Mouse (Mus musculus) forebrain, embryonic 12.5 days (tissue): ENCODE data around the gene Myh8. TPM values are rescaled to one million over a fixed set of nuclear protein-coding genes. Genes with fewer than 3 reads are reported as not detected.

Experiments
- ATAC-seq: fragments of 200-750 bp; cut with Nextera tagmentation; 2 replicates; pipeline ENCODE4 v1.8.0; 2017; ENCODE audit warnings: moderate TSS enrichment; ENCODE audit not compliant: low FRiP score
- H3K27ac ChIP-seq: fragments of 300-500 bp; sonication (generic); 2 replicates; pipeline ENCODE4 v1.5.1; 2016; ENCODE audit warnings: mild to moderate bottlenecking
- H3K27me3 ChIP-seq: fragments of 300-500 bp; sonication (generic); 2 replicates; pipeline ENCODE4 v1.6.1; 2016; ENCODE audit warnings: mild to moderate bottlenecking
- H3K36me3 ChIP-seq: fragments of 300-500 bp; sonication (generic); replicated peaks from 2 replicates; pipeline ENCODE4 v1.6.1; 2016; ENCODE audit warnings: mild to moderate bottlenecking
- H3K4me1 ChIP-seq: fragments of 300-500 bp; sonication (generic); 2 replicates; pipeline ENCODE4 v1.6.1; 2016
- H3K4me2 ChIP-seq: fragments of 300-500 bp; sonication (generic); 2 replicates; pipeline ENCODE4 v1.6.1; 2016; ENCODE audit warnings: mild to moderate bottlenecking, moderate library complexity
- H3K4me3 ChIP-seq: fragments of 300-500 bp; sonication (generic); replicated peaks from 2 replicates; pipeline ENCODE4 v1.5.1; 2016; ENCODE audit warnings: mild to moderate bottlenecking
- H3K9ac ChIP-seq: fragments of 300-500 bp; sonication (generic); 2 replicates; pipeline ENCODE4 v1.6.1; 2016; ENCODE audit warnings: mild to moderate bottlenecking
- H3K9me3 ChIP-seq: fragments of 300-500 bp; sonication (generic); 2 replicates; pipeline ENCODE4 v1.6.1; 2016
- WGBS: fragments of 180-500 bp; shearing (Covaris S2); methylation state at CpG from one replicate; pipeline ENCODE4 v1.1.7; 2016; 5-methylcytosine and 5-hydroxymethylcytosine counted together
- polyA plus RNA-seq: library from polyadenylated mRNA; unstranded; fragments of >200 nt; fragmentation: Nextera tagmentation; extraction: Ambion mirVana; gene quantifications from 2 replicates; pipeline ENCODE4 v1.2.1, GENCODE M21; 2016

The Myh8 gene
- polyA plus RNA-seq, 1 experiment from 2014 or later, result 0.28 TPM

DNA sequence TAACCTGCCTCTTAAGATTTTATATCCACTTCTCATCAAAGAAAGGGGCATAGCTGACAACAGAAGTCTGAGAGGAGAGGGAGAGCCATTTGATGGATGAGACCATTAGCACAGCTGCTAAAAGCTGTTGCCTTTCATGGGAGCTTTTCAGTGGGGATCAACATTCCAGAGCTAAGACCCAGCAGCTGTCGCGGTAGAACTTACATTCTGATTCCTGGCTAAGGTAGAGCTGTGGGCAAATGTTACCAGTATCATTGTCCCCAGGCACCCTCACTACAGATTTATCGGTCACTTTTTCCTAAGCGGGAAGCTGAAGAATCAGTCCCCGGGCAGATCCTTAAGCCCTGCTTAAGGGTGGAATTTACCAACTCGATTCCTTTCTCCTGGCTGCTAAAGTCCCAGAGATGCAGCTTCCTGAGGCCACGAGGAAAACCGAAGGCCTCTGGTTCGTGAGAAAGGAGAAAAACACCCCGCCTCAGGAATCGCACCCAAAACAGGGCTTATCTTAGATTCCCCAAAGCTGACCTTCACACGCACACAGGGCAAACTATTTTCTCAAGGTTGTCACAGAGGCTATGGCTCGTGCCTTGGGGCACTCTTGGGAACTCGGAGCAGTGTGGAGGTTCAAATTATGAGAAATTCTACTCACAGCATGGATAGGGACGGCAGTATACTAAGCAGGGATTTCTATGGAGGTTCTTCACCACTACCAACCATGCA is 37.0 kb downstream of the Myh8 start:
- Histone ChIP-seq H3K4me3 (no peak overlapping the region), H3K27me3 (no peaks in the 10 kb centered on the region), H3K4me2 (no peak overlapping the region), H3K27ac (no peak overlapping the region), H3K9ac (no peak overlapping the region), H3K36me3 (no peaks in the 10 kb centered on the region), H3K9me3 (no peaks in the 10 kb centered on the region), H3K4me1 (no peaks in the 10 kb centered on the region)
- no peak for ATAC-seq
- WGBS, result 52% methylated on average over 15 of the region's 15 CpGs

DNA sequence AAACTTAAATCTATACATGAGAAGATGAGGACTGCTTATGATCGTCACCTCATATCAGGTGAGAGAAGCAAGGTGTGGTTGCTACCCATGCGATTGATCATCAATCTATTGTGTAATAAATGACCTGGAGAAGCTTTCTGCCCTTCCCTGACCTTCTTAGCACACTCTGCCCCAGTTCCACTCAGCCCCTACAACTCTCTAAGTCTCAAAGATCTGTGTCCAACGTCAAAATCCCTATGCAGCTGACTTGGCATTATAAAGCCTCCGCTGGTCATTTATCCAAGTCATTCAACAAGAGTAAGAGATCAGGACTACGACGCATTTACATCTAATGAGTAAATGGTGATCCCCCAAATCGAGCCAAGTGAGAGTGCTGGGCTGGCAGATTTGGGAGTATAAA is 44.4 kb downstream of the Myh8 start, which contains the start of gene Myh13:
Myh13 (plus strand) TSS at position 301 of the 400 bp plus-strand sequence.
- ATAC-seq, result no peak
- 87% methylated on average over 7 of the region's 7 CpGs for WGBS

DNA sequence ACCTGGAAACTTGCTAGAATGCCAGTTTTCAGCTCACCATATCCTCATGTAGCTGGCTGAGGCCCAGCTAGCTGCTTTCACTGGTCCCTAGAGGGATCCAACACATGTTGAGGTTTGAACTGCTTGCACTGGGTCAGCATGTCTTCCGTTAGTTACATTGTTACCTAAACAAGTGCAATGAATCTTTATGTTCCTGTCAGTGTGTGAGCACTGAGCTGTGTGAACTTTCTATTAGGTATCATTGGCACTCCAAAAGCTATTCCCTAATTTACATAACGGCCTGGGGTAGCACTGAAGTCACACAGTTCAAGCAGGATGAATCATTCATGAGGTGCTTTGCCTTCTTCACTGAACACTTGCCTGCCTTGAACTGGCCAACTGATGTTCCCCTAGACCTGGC is 49.6 kb downstream of the Myh8 start:
- H3K36me3 ChIP-seq, result no peaks in the 10 kb centered on the region
- H3K27me3 ChIP-seq, result no peaks in the 10 kb centered on the region
- no peaks in the 10 kb centered on the region for H3K9me3 ChIP-seq
- H3K9ac ChIP-seq, result no peak overlapping the region
- no peak overlapping the region for H3K27ac ChIP-seq
- no peak for ATAC-seq
- 61% methylated on average over 2 of the region's 2 CpGs for WGBS
- H3K4me3 ChIP-seq, result no peak overlapping the region
- H3K4me2 ChIP-seq, result no peak overlapping the region
- no peaks in the 10 kb centered on the region for H3K4me1 ChIP-seq

More for the DNA sequence above, 44.4 kb downstream of the Myh8 start, which contains the start of gene Myh13:
- no peak within 1 kb of the TSS for H3K9ac ChIP-seq
- no peaks in the 10 kb centered on the region for H3K27me3 ChIP-seq
- no peaks in the 10 kb centered on the region for H3K4me1 ChIP-seq
- H3K4me2 ChIP-seq, result no peak within 1 kb of the TSS
- no peaks in the 10 kb centered on the region for H3K36me3 ChIP-seq
- no peak within 1 kb of the TSS for H3K27ac ChIP-seq
- H3K9me3 ChIP-seq, result no peaks in the 10 kb centered on the region
- no peak within 1 kb of the TSS for H3K4me3 ChIP-seq

GRCm38 (mm10) chr11:67344556-67344955 is 67.6 kb downstream of the Myh8 start:
- WGBS, result 63% methylated on average over 3 of the region's 3 CpGs
- H3K27ac ChIP-seq, result no peak overlapping the region
- no peaks in the 10 kb centered on the region for H3K9me3 ChIP-seq
- no peak for ATAC-seq
- H3K27me3 ChIP-seq, result peaks cover 3% of the 10 kb centered on the region; the same call in 1 of the 2 replicates
- no peak overlapping the region for H3K4me2 ChIP-seq
- no peak overlapping the region for H3K9ac ChIP-seq
- H3K4me3 ChIP-seq, result no peak overlapping the region
- 0 out of 2 replicates have a peak, but pooled peaks cover 2% of the 10 kb centered on the region for H3K4me1 ChIP-seq
- H3K36me3 ChIP-seq, result no peaks in the 10 kb centered on the region

GRCm38 (mm10) chr11:67345186-67345855 is 68.4 kb downstream of the Myh8 start:
- Histone ChIP-seq H3K27ac (no peak overlapping the region), H3K4me2 (no peak overlapping the region), H3K27me3 (peaks cover 10% of the 10 kb centered on the region; the same call in 1 of the 2 replicates), H3K4me1 (0 out of 2 replicates have a peak, but pooled peaks cover 2% of the 10 kb centered on the region), H3K9ac (no peak overlapping the region), H3K4me3 (no peak overlapping the region), H3K36me3 (no peaks in the 10 kb centered on the region), H3K9me3 (no peaks in the 10 kb centered on the region)
- no peak for ATAC-seq
- 73% methylated on average over 2 of the region's 2 CpGs for WGBS

- Histone ChIP-seq H3K27me3 (peaks cover 10% of the 10 kb centered on the region; the same call in 1 of the 2 replicates), H3K36me3 (no peaks in the 10 kb centered on the region), H3K27ac (no peak overlapping the region), H3K9ac (no peak overlapping the region), H3K9me3 (no peaks in the 10 kb centered on the region), H3K4me2 (no peak overlapping the region), H3K4me1 (0 out of 2 replicates have a peak, but pooled peaks cover 2% of the 10 kb centered on the region), H3K4me3 (no peak overlapping the region)
- ATAC-seq, result no peak
Observed at GRCm38 (mm10) chr11:67345856-67346236, 68.9 kb downstream of the Myh8 start.

GRCm38 (mm10) chr11:67350153-67350768 is 73.3 kb downstream of the Myh8 start:
- Histone ChIP-seq H3K36me3 (no peaks in the 10 kb centered on the region), H3K4me1 (0 out of 2 replicates have a peak, but pooled peaks cover 2% of the 10 kb centered on the region), H3K27ac (no peak overlapping the region), H3K27me3 (peaks cover 10% of the 10 kb centered on the region; the same call in 1 of the 2 replicates), H3K9ac (no peak overlapping the region), H3K4me2 (no peak overlapping the region), H3K9me3 (no peaks in the 10 kb centered on the region), H3K4me3 (no peak overlapping the region)
- WGBS, result 60% methylated on average over 14 of the region's 14 CpGs
- ATAC-seq, result peak; percentile 55; the same call in 1 of the 2 replicates

DNA sequence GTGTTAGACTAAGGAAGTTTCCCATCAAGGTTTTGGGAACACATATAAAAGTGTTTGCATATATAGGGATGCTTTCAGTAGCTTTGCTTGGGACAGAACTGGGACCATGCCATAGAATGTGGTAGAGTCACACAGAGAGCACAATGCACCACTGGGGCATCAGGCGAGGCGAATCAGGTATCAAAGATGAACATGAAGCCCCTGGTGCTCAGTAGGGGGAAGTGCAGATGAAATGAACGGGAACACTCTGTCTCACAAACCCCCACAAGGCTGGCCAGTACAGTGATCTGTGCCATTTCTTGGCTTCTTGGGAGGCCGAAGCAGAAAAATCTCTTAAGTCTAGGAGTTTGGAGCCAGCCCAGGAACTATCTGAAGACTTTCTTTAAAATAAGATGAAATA is 76.1 kb downstream of the Myh8 start:
- Histone ChIP-seq H3K9ac (no peak overlapping the region), H3K9me3 (no peaks in the 10 kb centered on the region), H3K4me2 (no peak overlapping the region), H3K27me3 (peaks cover 10% of the 10 kb centered on the region; the same call in 1 of the 2 replicates), H3K36me3 (no peaks in the 10 kb centered on the region), H3K4me3 (no peak overlapping the region), H3K4me1 (no peaks in the 10 kb centered on the region), H3K27ac (no peak overlapping the region)
- no peak for ATAC-seq
- WGBS, result 62% methylated on average over 4 of the region's 4 CpGs

DNA sequence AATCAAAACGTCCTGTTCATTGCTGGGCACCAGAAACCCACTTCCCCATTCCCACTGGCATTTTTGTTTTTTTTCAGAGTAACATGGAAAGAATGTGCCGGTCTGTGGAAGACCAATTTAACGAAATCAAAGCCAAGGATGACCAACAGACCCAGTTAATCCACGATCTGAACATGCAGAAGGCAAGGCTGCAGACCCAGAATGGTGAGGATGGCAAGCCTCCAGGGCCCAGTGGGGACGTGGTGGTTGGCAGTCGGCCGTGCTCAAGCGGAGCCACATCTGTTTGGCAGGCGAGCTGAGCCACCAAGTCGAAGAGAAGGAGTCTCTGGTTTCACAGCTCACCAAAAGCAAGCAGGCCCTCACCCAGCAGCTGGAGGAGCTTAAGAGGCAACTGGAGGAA is 81.1 kb downstream of the Myh8 start:
- Histone ChIP-seq H3K9ac (no peak overlapping the region), H3K9me3 (no peaks in the 10 kb centered on the region), H3K4me3 (no peak overlapping the region), H3K4me1 (no peaks in the 10 kb centered on the region), H3K27me3 (no peaks in the 10 kb centered on the region), H3K36me3 (no peaks in the 10 kb centered on the region), H3K27ac (no peak overlapping the region), H3K4me2 (no peak overlapping the region)
- no peak for ATAC-seq
- WGBS, result 79% methylated on average over 10 of the region's 10 CpGs

Other genes with a start within 250 kb of the Myh8 start
- gene Adprm, start 224.5 kb upstream of the Myh8 start, polyA plus RNA-seq, result 27.0 and 31.9 TPM in 2 replicates
- 15.8 and 16.4 TPM in 2 replicates for gene Sco1, start 224.5 kb upstream of the Myh8 start, polyA plus RNA-seq
- 0.33 and 0.87 TPM in 2 replicates for gene Myh3, start 198.8 kb upstream of the Myh8 start, polyA plus RNA-seq
- 0.05 and 0.08 TPM in 2 replicates for gene Myh2, start 106.1 kb upstream of the Myh8 start, polyA plus RNA-seq
- 0.05 TPM in 1 of 2 replicates, not detected in the other for gene Myh1, start 77.1 kb upstream of the Myh8 start, polyA plus RNA-seq
- not detected in 2 replicates for gene Myh4, start 39.1 kb upstream of the Myh8 start, polyA plus RNA-seq
- gene Myh13, start 44.5 kb downstream of the Myh8 start, polyA plus RNA-seq, result not detected in 2 replicates
- 4.2 and 4.8 TPM in 2 replicates for gene Gas7, start 178.3 kb downstream of the Myh8 start, polyA plus RNA-seq